Mouse (Mus musculus): ENCODE measurements around the gene Gm49388. TPM values are rescaled to one million over a fixed set of nuclear protein-coding genes. Genes with fewer than 3 reads are reported as not detected.

Gm49388 gene
- polyA plus RNA-seq, 1 experiment from 2014 or later, result not detected

GRCm38 (mm10) chr7:127841340-127842000, 56.1 kb downstream of the Gm49388 start:
- Histone ChIP-seq H3K36me3 (replicated peaks; ENCODE audit: control insufficient read depth, insufficient read depth, low read depth, low read length) (no peaks in the 10 kb centered on the region), H3K4me3 (ENCODE audit: low read depth, low read length) (peak overlapping the region; percentile 63), H3K4me1 (ENCODE audit: control insufficient read depth, insufficient read depth, low read length) (no peaks in the 10 kb centered on the region), H3K4me2 (ENCODE audit: low read depth, low read length) (peak overlapping the region; percentile 88), H3K9me3 (replicated peaks; ENCODE audit: control insufficient read depth, low read length) (no peaks in the 10 kb centered on the region), H3K9ac (replicated peaks; ENCODE audit: low read length) (peak overlapping the region; percentile 67), H3K27me3 (ENCODE audit: control insufficient read depth, insufficient read depth, low read length) (no peaks in the 10 kb centered on the region), H3K27ac (replicated peaks; ENCODE audit: low read depth, low read length) (peak overlapping the region; percentile 70)
- under 1% methylated on average over 46 of the region's 46 CpGs for WGBS
- ATAC-seq (replicated peaks; ENCODE audit: insufficient number of reproducible peaks, low FRiP score, low TSS enrichment, low read depth), result peak; percentile 82
- DNase-seq (ENCODE audit: low spot score), result peak; percentile 93

- Histone ChIP-seq H3K4me3 (ENCODE audit: low read depth, low read length) (peak overlapping the region; percentile 63), H3K4me1 (ENCODE audit: control insufficient read depth, insufficient read depth, low read length) (no peaks in the 10 kb centered on the region), H3K9ac (replicated peaks; ENCODE audit: low read length) (peak overlapping the region; percentile 67), H3K9me3 (replicated peaks; ENCODE audit: control insufficient read depth, low read length) (no peaks in the 10 kb centered on the region), H3K36me3 (replicated peaks; ENCODE audit: control insufficient read depth, insufficient read depth, low read depth, low read length) (no peaks in the 10 kb centered on the region), H3K27ac (replicated peaks; ENCODE audit: low read depth, low read length) (0 out of 2 replicates have a peak overlapping the region, but pooled peaks have one; percentile 56), H3K4me2 (ENCODE audit: low read depth, low read length) (peak overlapping the region; percentile 88), H3K27me3 (ENCODE audit: control insufficient read depth, insufficient read depth, low read length) (no peaks in the 10 kb centered on the region)
- DNase-seq (ENCODE audit: low spot score) (peak; percentile 86), ATAC-seq (replicated peaks; ENCODE audit: insufficient number of reproducible peaks, low FRiP score, low TSS enrichment, low read depth) (peak; percentile 47)
- WGBS, result under 1% methylated on average over 40 of the region's 40 CpGs
These were observed 56.8 kb downstream of the Gm49388 start for GRCm38 (mm10) chr7:127842001-127842718.

- ATAC-seq (replicated peaks; ENCODE audit: insufficient number of reproducible peaks, low FRiP score, low TSS enrichment, low read depth), result no peak
- H3K27ac ChIP-seq (replicated peaks; ENCODE audit: low read depth, low read length), result no peak overlapping the region
- no peaks in the 10 kb centered on the region for H3K9me3 ChIP-seq (replicated peaks; ENCODE audit: control insufficient read depth, low read length)
- H3K36me3 ChIP-seq (replicated peaks; ENCODE audit: control insufficient read depth, insufficient read depth, low read depth, low read length), result no peaks in the 10 kb centered on the region
- no peak overlapping the region for H3K4me2 ChIP-seq (ENCODE audit: low read depth, low read length)
- H3K9ac ChIP-seq (replicated peaks; ENCODE audit: low read length), result no peak overlapping the region
- DNase-seq (ENCODE audit: low spot score), result no peak
- 79% methylated on average over 6 of the region's 6 CpGs for WGBS
- H3K27me3 ChIP-seq (ENCODE audit: control insufficient read depth, insufficient read depth, low read length), result no peaks in the 10 kb centered on the region
- no peaks in the 10 kb centered on the region for H3K4me1 ChIP-seq (ENCODE audit: control insufficient read depth, insufficient read depth, low read length)
- H3K4me3 ChIP-seq (ENCODE audit: low read depth, low read length), result no peak overlapping the region
These were observed 64.8 kb downstream of the Gm49388 start for GRCm38 (mm10) chr7:127849973-127850875.

- DNase-seq (ENCODE audit: low spot score), result no peak
- H3K9me3 ChIP-seq (replicated peaks; ENCODE audit: control insufficient read depth, low read length), result no peaks in the 10 kb centered on the region
- 63% methylated on average over 5 of the region's 5 CpGs for WGBS
These were observed 65.5 kb downstream of the Gm49388 start for GRCm38 (mm10) chr7:127850906-127851305.

More at GRCm38 (mm10) chr7:127850906-127851305, 65.5 kb downstream of the Gm49388 start:
- Histone ChIP-seq H3K4me3 (ENCODE audit: low read depth, low read length) (no peak overlapping the region), H3K27me3 (ENCODE audit: control insufficient read depth, insufficient read depth, low read length) (no peaks in the 10 kb centered on the region), H3K36me3 (replicated peaks; ENCODE audit: control insufficient read depth, insufficient read depth, low read depth, low read length) (no peaks in the 10 kb centered on the region), H3K4me1 (ENCODE audit: control insufficient read depth, insufficient read depth, low read length) (no peaks in the 10 kb centered on the region), H3K9ac (replicated peaks; ENCODE audit: low read length) (no peak overlapping the region), H3K27ac (replicated peaks; ENCODE audit: low read depth, low read length) (no peak overlapping the region), H3K4me2 (ENCODE audit: low read depth, low read length) (no peak overlapping the region)
- ATAC-seq (replicated peaks; ENCODE audit: insufficient number of reproducible peaks, low FRiP score, low TSS enrichment, low read depth), result no peak

Other genes starting within 250 kb of the Gm49388 start
- gene Tmem265, start 224.2 kb upstream of the Gm49388 start, polyA plus RNA-seq (2014; fragmentation: Nextera tagmentation; extraction: Ambion mirVana), result 4.8 and 5.7 TPM in 2 replicates
- 42.9 and 45.8 TPM in 2 replicates for gene Phkg2, start 212.3 kb upstream of the Gm49388 start, polyA plus RNA-seq (2014; fragmentation: Nextera tagmentation; extraction: Ambion mirVana)
- gene Ccdc189, start 197.0 kb upstream of the Gm49388 start, polyA plus RNA-seq (2014; fragmentation: Nextera tagmentation; extraction: Ambion mirVana), result 13.6 and 14.1 TPM in 2 replicates
- 31.7 and 31.8 TPM in 2 replicates for gene Rnf40, start 196.8 kb upstream of the Gm49388 start, polyA plus RNA-seq (2014; fragmentation: Nextera tagmentation; extraction: Ambion mirVana)
- 27.3 and 27.5 TPM in 2 replicates for gene Zfp629, start 169.8 kb upstream of the Gm49388 start, polyA plus RNA-seq (2014; fragmentation: Nextera tagmentation; extraction: Ambion mirVana)
- gene Bcl7c, start 76.7 kb upstream of the Gm49388 start, polyA plus RNA-seq (2014; fragmentation: Nextera tagmentation; extraction: Ambion mirVana), result 84.9 and 86.6 TPM in 2 replicates
- gene Ctf1, start 72.9 kb upstream of the Gm49388 start, polyA plus RNA-seq (2014; fragmentation: Nextera tagmentation; extraction: Ambion mirVana), result 17.5 and 19.0 TPM in 2 replicates
- 0.15 and 0.59 TPM in 2 replicates for gene Ctf2, start 53.4 kb upstream of the Gm49388 start, polyA plus RNA-seq (2014; fragmentation: Nextera tagmentation; extraction: Ambion mirVana)
- gene Fbxl19, start 41.1 kb upstream of the Gm49388 start, polyA plus RNA-seq (2014; fragmentation: Nextera tagmentation; extraction: Ambion mirVana), result 9.4 and 9.5 TPM in 2 replicates
- gene Orai3, start 15.8 kb upstream of the Gm49388 start, polyA plus RNA-seq (2014; fragmentation: Nextera tagmentation; extraction: Ambion mirVana), result 8.6 and 8.7 TPM in 2 replicates
- 21.7 and 22.0 TPM in 2 replicates for gene Setd1a, start 8.9 kb upstream of the Gm49388 start, polyA plus RNA-seq (2014; fragmentation: Nextera tagmentation; extraction: Ambion mirVana)
- gene Hsd3b7, start 15.0 kb downstream of the Gm49388 start, polyA plus RNA-seq (2014; fragmentation: Nextera tagmentation; extraction: Ambion mirVana), result 8.2 and 8.3 TPM in 2 replicates
- gene Stx4a, start 38.7 kb downstream of the Gm49388 start, polyA plus RNA-seq (2014; fragmentation: Nextera tagmentation; extraction: Ambion mirVana), result 13.0 and 14.3 TPM in 2 replicates
- 4.7 and 4.9 TPM in 2 replicates for gene Stx1b, start 38.9 kb downstream of the Gm49388 start, polyA plus RNA-seq (2014; fragmentation: Nextera tagmentation; extraction: Ambion mirVana)
- gene Zfp646, start 90.6 kb downstream of the Gm49388 start, polyA plus RNA-seq (2014; fragmentation: Nextera tagmentation; extraction: Ambion mirVana), result 14.4 and 14.9 TPM in 2 replicates
- gene Zfp668, start 91.2 kb downstream of the Gm49388 start, polyA plus RNA-seq (2014; fragmentation: Nextera tagmentation; extraction: Ambion mirVana), result 20.9 and 21.0 TPM in 2 replicates
- 0.22 and 0.28 TPM in 2 replicates for gene Prss53, start 105.4 kb downstream of the Gm49388 start, polyA plus RNA-seq (2014; fragmentation: Nextera tagmentation; extraction: Ambion mirVana)
- gene Gm21974, start 109.8 kb downstream of the Gm49388 start, polyA plus RNA-seq (2014; fragmentation: Nextera tagmentation; extraction: Ambion mirVana), result not detected in 2 replicates
- 64.5 and 67.4 TPM in 2 replicates for gene Vkorc1, start 110.0 kb downstream of the Gm49388 start, polyA plus RNA-seq (2014; fragmentation: Nextera tagmentation; extraction: Ambion mirVana)
- 99.1 and 116 TPM in 2 replicates for gene Bckdk, start 118.5 kb downstream of the Gm49388 start, polyA plus RNA-seq (2014; fragmentation: Nextera tagmentation; extraction: Ambion mirVana)
- gene Kat8, start 126.9 kb downstream of the Gm49388 start, polyA plus RNA-seq (2014; fragmentation: Nextera tagmentation; extraction: Ambion mirVana), result 49.5 and 55.2 TPM in 2 replicates
- 8.7 and 9.0 TPM in 2 replicates for gene Prss8, start 144.5 kb downstream of the Gm49388 start, polyA plus RNA-seq (2014; fragmentation: Nextera tagmentation; extraction: Ambion mirVana)
- 11.0 and 12.2 TPM in 2 replicates for gene Prss36, start 161.1 kb downstream of the Gm49388 start, polyA plus RNA-seq (2014; fragmentation: Nextera tagmentation; extraction: Ambion mirVana)
- gene Fus, start 181.8 kb downstream of the Gm49388 start, polyA plus RNA-seq (2014; fragmentation: Nextera tagmentation; extraction: Ambion mirVana), result 52.5 and 57.7 TPM in 2 replicates
- 7.3 TPM in 2 replicates for gene Pycard, start 208.3 kb downstream of the Gm49388 start, polyA plus RNA-seq (2014; fragmentation: Nextera tagmentation; extraction: Ambion mirVana)
- 0.10 TPM in 1 of 2 replicates, not detected in the other for gene Trim72, start 218.3 kb downstream of the Gm49388 start, polyA plus RNA-seq (2014; fragmentation: Nextera tagmentation; extraction: Ambion mirVana)

All from embryonic facial prominence, embryonic 11.5 days (tissue).